Mouse (Mus musculus): Measurements from ENCODE around the gene Cers2.

The Cers2 gene

DNA sequence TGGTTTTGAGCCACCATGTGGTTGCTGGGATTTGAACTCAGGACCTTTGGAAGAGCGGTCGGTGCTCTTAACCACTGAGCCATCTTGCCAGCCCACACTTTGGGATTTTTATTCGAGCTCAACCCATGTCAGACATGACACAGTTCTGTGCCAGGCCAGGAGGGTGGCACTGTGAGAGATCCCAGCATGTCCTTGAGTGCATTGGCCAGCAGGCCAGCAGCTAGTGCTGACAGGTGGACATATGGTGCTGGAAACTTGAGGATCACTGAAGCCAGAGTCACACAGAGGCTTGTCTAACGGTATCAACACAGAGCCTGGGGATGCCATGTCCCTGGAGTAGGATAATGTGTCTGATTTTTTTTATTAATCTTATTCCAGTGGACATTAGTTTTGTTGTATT is 25.2 kb upstream of the Cers2 start:
- DNase-seq (ENCODE audit: low spot score): no peak

- DNase-seq (ENCODE audit: low spot score): no peak
Measured at GRCm38 (mm10) chr3:95290156-95290555, 24.4 kb upstream of the Cers2 start.

DNA sequence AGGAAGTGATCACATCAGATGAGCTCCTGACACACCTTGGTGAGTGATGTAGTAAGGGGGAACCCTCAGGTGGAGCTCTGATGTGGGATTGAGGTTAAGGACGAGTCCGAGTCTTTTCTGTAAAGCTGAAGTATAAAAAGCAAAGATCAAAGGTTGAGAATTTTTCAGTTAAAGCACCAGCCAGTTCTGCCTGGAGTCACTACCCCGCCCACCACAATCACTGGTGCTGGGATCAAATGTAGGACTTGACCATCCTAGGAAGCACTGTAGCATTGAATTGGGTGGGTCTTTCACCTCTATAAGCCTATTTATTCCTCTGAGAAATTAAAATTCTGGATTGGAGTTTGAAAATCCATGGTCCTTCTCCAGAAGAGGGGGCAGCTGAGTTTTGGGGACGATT is 23.6 kb upstream of the Cers2 start:
- DNase-seq (ENCODE audit: low spot score): no peak

DNA sequence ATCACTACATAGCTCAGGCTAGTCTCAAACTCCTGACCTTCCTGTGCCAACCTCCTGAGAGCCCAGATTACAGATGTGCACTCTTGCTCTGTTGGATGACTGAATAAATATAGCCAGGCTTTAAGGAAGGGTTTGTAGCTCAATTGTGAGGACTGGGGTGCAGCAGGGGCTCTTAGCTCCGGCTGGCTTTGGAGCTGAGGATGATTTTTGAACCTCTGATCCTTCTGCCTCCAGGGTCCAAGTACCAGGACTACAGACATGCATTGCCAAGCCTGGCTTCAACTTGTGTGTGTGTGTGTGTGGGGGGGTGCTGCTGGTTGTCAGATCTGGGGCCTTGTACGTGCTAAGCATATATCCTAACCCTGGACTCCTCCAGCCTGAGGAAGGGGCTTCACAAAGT is 21.7 kb upstream of the Cers2 start:
- DNase-seq (ENCODE audit: low spot score): no peak

GRCm38 (mm10) chr3:95293537-95293936 is 21.1 kb upstream of the Cers2 start:
- DNase-seq (ENCODE audit: low spot score): no peak

GRCm38 (mm10) chr3:95294316-95294715 is 20.3 kb upstream of the Cers2 start:
- DNase-seq (ENCODE audit: low spot score): no peak

GRCm38 (mm10) chr3:95294718-95295117 is 19.9 kb upstream of the Cers2 start:
- no peak for DNase-seq (ENCODE audit: low spot score)

DNA sequence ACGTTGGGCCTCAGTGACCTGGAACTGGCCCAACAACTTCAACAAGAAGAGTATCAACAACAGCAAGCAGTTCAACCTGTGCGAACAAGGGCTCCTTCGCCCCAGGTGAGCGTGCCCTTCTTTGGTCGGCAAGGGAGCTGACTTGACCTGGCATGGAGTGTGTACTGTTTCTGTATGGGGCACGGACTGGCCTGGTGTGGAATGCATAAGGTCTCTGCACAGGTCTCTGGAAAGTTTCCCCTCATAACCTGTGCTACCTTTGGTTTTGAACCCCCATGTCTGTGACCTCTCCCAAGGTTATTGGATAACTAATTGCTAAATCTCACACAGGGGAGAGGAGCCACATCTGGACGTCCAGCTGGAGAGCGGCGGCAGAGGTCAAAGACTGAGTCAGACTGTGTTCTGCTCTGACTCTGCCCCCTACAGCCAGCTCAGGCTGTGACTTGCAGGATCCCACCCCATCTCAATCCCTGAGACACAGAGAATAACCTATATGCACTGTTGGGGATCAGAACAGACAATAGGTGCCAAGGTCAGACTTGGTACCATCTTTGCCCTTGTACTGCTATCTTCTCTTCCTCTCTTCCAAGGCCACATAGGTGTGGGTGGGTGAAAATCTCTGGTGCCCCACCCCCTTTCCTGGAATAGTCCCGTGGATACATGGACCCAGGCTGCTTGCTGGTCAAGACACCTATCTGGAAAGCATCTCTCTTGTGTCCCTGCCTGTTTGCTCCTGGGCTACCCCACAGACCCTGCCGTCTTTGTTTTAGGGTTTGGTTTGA is 19.1 kb upstream of the Cers2 start:
- no peak for DNase-seq (ENCODE audit: low spot score)

DNA sequence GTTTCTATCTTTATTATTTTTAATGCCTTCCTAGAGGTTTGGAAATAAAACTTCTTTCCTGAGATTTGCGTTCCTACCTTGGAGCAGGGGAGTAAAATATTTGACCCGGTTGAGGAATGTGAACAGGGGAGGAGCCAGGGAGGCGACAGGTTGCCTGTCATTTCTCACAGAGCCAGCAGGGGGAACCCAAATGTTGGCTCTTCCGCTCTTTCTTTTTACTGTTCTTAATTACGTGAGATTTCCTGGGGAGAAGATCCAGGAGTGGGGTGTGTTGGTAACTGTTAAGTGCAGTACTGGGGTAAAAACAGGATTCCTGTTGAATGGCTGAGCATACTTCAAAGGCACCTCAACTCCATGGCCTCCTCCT is 18.5 kb upstream of the Cers2 start:
- peak; percentile 63 for DNase-seq (ENCODE audit: low spot score)

GRCm38 (mm10) chr3:95298018-95298417 is 16.6 kb upstream of the Cers2 start:
- DNase-seq (ENCODE audit: low spot score): no peak

DNA sequence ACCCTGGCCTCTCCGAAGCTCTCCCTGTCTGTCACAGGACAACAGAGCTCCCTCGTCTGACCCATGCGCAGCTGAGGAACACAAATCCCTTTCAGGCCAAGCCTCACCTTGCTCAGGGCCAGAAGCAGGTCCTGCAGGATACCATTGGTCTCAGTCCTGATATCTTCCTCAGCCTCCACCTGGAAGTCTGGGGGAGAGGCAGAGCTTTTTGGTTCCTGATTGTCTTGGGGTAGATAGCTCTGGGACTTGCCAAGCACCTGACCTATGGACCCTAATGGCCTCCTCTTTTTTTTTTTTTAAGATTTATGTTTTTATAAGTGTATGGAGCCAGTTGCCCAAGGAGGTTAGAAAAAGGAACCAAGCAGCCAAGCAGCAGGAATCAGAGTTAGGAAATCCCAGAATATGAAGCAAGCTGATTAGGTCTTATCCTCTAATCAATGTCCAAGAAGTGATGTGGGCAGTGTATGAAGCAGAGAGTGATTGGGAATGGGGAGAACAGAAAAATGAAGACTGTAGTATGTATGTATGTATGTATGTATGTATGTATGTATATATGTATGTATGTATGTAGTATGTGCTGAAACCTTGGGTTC is 13.3 kb upstream of the Cers2 start:
- no peak for DNase-seq (ENCODE audit: low spot score)

GRCm38 (mm10) chr3:95306244-95306643 is 8.3 kb upstream of the Cers2 start:
- DNase-seq (ENCODE audit: low spot score): no peak

GRCm38 (mm10) chr3:95307100-95307499 is 7.5 kb upstream of the Cers2 start, which contains the start of gene Anxa9:
Anxa9 (minus strand) TSS chr3:95307176.
- peak; percentile 69 for DNase-seq (ENCODE audit: low spot score)

- no peak for DNase-seq (ENCODE audit: low spot score)
Measured at GRCm38 (mm10) chr3:95310496-95310895, 4.1 kb upstream of the Cers2 start.

DNA sequence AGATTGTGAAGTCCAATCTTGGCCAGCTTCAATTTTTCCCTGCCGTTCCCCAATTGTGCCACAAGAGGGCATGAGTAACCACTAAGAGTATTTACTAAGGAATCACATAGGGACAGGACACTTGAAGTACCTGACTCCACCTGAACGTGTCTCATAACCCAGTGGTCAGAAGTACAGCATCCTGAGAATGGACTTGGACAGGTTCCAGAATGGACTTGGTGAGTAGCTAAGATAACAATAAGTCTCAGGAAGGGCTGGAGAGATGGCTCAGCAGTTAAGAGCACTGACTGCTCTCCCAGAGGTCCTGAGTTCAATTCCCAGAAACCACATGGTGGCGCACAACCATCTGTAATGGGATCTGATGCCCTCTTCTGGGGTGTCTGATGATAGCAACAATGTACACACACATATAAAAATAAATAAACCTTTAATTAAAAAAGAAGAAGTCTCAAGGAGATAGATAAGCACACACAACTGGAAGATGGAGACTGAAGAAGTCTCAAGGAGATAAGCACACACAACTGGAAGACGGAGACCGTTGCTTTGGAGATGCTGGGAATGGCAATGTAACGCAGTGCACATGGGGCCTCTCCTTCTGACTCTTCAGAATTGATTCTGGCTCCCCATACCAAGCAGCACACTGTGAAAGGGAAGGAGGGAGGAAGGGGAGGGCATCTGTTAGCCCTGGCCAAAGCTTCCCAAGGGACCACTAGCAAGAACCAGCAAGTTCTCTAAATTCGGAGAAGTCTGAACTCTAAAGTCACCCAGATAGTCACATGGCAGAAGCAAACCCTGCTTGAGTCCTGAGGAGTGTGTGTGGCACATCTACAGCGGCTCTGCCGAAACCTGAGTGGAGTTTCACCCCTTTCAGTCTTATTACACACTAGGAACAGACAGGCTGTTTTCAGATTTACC is 3.4 kb upstream of the Cers2 start:
- DNase-seq (ENCODE audit: low spot score): peak; percentile 73

- no peak for DNase-seq (ENCODE audit: low spot score)
Measured at GRCm38 (mm10) chr3:95312623-95313022, 2.0 kb upstream of the Cers2 start.

DNA sequence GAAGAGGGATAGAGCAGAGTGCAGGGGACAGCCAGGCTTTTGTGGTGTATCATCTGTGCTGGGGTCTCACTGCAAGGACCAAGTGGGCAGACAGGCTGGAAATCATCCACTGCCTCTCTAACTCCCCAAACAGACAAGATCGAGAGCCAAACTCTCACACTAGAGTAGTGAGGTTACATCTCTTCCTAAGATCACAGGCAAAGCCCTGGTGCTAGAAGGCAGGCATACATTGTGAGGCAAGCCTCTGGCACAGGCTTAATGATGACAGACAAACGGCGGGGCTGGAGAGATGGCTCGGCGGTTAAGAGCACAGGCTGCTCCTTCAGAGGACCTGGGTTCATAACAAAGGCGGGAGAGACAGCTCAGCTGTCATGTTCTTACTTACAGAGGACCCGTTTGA is 1.1 kb upstream of the Cers2 start:
- DNase-seq (ENCODE audit: low spot score): no peak

GRCm38 (mm10) chr3:95314075-95314474 is 516 bp upstream of the Cers2 start:
- DNase-seq (ENCODE audit: low spot score): no peak

DNA sequence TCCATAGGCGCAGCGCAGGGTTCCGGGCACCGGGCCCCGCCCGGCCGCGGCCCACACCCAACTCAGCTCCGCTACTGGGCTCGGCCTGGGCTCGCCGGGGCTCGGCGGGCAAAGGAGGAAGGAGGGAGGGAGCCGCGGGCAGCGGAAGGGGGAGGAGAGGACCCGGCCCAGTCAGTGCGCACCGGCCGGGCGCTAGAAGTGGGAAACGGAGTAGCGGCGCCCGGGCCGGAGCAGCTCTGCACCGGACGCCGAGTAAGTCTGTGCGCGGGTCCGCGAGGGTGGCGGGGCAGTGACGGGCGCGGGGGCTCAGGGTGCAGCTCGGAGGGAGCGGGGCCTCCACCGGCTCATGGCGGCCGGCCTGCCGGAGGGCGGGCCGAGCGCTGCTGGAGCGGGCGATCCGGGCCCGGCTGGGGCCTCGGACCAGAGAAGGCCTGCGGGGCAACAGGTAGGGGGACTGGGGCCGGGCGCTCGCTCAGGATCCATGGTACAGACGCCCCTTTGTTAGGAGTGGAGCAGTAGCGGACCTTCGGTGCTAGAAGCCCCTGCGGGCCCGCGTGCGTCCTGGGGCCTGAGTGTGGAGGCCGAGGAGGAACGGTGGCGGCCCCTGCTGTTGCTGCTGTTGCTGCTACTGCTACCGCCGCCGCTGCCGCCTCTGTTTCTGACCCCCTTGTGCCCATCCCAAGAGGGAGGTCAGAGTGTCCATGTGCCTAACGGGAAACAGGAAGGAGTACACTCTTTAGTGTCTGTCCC is 678 bp downstream of the Cers2 start:
- peak; percentile 93 for DNase-seq (ENCODE audit: low spot score)

GRCm38 (mm10) chr3:95315844-95316550 is 1.4 kb downstream of the Cers2 start:
- DNase-seq (ENCODE audit: low spot score): no peak

GRCm38 (mm10) chr3:95317414-95318080 is 3.0 kb downstream of the Cers2 start:
- peak; percentile 71 for DNase-seq (ENCODE audit: low spot score)

All from testis, postnatal 10 days (tissue).